Mouse (Mus musculus) lung, adult 2 months (tissue): ENCODE data around the gene Sf3a1. TPM values are rescaled to one million over a fixed set of nuclear protein-coding genes. Genes with fewer than 3 reads are reported as not detected.
A peak's percentile ranks its signal among the peaks of the same experiment; 100 is the strongest.

Experiments used
- DNase-seq: peaks from one replicate; pipeline ENCODE4 v3.0.0; 2022
- H3K4me1 ChIP-seq: fragments of 200-500 bp; 2 replicates; pipeline ENCODE4 v1.6.1; 2011; ENCODE audit warnings: low read length; ENCODE audit not compliant: control insufficient read depth, insufficient read depth
- H3K4me3 ChIP-seq: fragments of 200-500 bp; replicated peaks from 2 replicates; pipeline ENCODE3; 2011; ENCODE audit warnings: low read depth, mild to moderate bottlenecking, control low read depth, low read length; ENCODE audit errors: extremely low read depth
- CTCF ChIP-seq: fragments of 200-500 bp; IDR thresholded peaks from 2 replicates; pipeline ENCODE4 v1.5.1; 2011; ENCODE audit warnings: mild to moderate bottlenecking, low read length, control low read depth; ENCODE audit not compliant: insufficient read depth
- POLR2A ChIP-seq: fragments of 200-500 bp; IDR thresholded peaks from 2 replicates; pipeline ENCODE4 v1.6.1; 2011; ENCODE audit warnings: low read depth, mild to moderate bottlenecking, control low read depth, low read length, borderline replicate concordance; ENCODE audit errors: extremely low read depth
- WGBS: fragments of 180-500 bp; shearing (Covaris S2); methylation state at CpG from one replicate; pipeline ENCODE4 v1.1.7; 2018; 5-methylcytosine and 5-hydroxymethylcytosine counted together
- polyA plus RNA-seq: library from polyadenylated mRNA; depleted of rRNA; stranded (reverse); fragments of >200 nt; gene quantifications from 2 replicates; pipeline ENCODE4 v1.2.3, GENCODE M21; 2012

The Sf3a1 gene
- polyA plus RNA-seq, 1 experiment, result 27.0 TPM

- Histone ChIP-seq H3K4me3 (no peak overlapping the region), H3K4me1 (peaks cover 14% of the 10 kb centered on the region)
- WGBS, result 52% methylated on average over 6 of the region's 6 CpGs
- TF ChIP-seq CTCF, result no peak
- no peak for TF ChIP-seq POLR2A
- DNase-seq, result no peak
These were observed 25.8 kb upstream of the Sf3a1 start for GRCm38 (mm10) chr11:4134400-4134799.

- TF ChIP-seq CTCF (peak; percentile 69), POLR2A (peak; percentile 84; the same call in 1 of the 2 replicates)
- Histone ChIP-seq H3K4me1 (peaks cover 14% of the 10 kb centered on the region), H3K4me3 (peak within 1 kb of the TSS; percentile 80)
- peak; percentile 90 for DNase-seq
- 2% methylated on average over 65 of the region's 66 CpGs for WGBS
These were observed 24.9 kb upstream of the Sf3a1 start, which contains the start of gene Rnf215 for GRCm38 (mm10) chr11:4134986-4135935. TSS of gene Rnf215 (plus strand) at chr11:4135202.

- H3K4me1 ChIP-seq, result peaks cover 15% of the 10 kb centered on the region
- 70% methylated on average over 2 of the region's 2 CpGs for WGBS
- TF ChIP-seq POLR2A (no peak), CTCF (no peak)
These were observed 21.2 kb upstream of the Sf3a1 start for GRCm38 (mm10) chr11:4138964-4139363.

GRCm38 (mm10) chr11:4141505-4141904, 18.6 kb upstream of the Sf3a1 start:
- no peak for DNase-seq
- TF ChIP-seq CTCF (no peak), POLR2A (no peak)
- Histone ChIP-seq H3K4me1 (peaks cover 8% of the 10 kb centered on the region; the same call in 1 of the 2 replicates), H3K4me3 (no peak overlapping the region)

More at GRCm38 (mm10) chr11:4138964-4139363, 21.2 kb upstream of the Sf3a1 start:
- H3K4me3 ChIP-seq, result no peak overlapping the region
- DNase-seq, result no peak

- DNase-seq, result no peak
- 79% methylated on average over 4 of the region's 4 CpGs for WGBS
- TF ChIP-seq POLR2A (no peak), CTCF (no peak)
- no peak overlapping the region for H3K4me3 ChIP-seq
- peaks cover 2% of the 10 kb centered on the region; the same call in 1 of the 2 replicates for H3K4me1 ChIP-seq
These were observed 17.8 kb upstream of the Sf3a1 start for GRCm38 (mm10) chr11:4142352-4142751.

- whole genome bisulfite sequencing, result 87% methylated on average over 21 of the region's 21 CpGs
- no peak for TF ChIP-seq CTCF
- no peak for TF ChIP-seq POLR2A
- Histone ChIP-seq H3K4me3 (no peak overlapping the region), H3K4me1 (peaks cover 8% of the 10 kb centered on the region)
- no peak for DNase-seq
These were observed 16.7 kb upstream of the Sf3a1 start for GRCm38 (mm10) chr11:4143281-4144062.

- Histone ChIP-seq H3K4me1 (peaks cover 10% of the 10 kb centered on the region), H3K4me3 (no peak overlapping the region)
- 75% methylated on average over 6 of the region's 6 CpGs for WGBS
- DNase-seq, result no peak
- TF ChIP-seq POLR2A, result no peak
- no peak for TF ChIP-seq CTCF
These were observed 13.8 kb upstream of the Sf3a1 start for GRCm38 (mm10) chr11:4146381-4146780.

GRCm38 (mm10) chr11:4147098-4147497, 13.1 kb upstream of the Sf3a1 start:
- Histone ChIP-seq H3K4me3 (no peak overlapping the region), H3K4me1 (peaks cover 10% of the 10 kb centered on the region)
- WGBS, result 78% methylated on average over 10 of the region's 10 CpGs
- no peak for DNase-seq
- no peak for TF ChIP-seq POLR2A
- no peak for TF ChIP-seq CTCF

GRCm38 (mm10) chr11:4148120-4148519, 12.0 kb upstream of the Sf3a1 start:
- 69% methylated on average over 5 of the region's 5 CpGs for WGBS
- TF ChIP-seq CTCF, result no peak
- peak; percentile 31; the same call in 1 of the 2 replicates for TF ChIP-seq POLR2A
- Histone ChIP-seq H3K4me3 (no peak overlapping the region), H3K4me1 (peaks cover 8% of the 10 kb centered on the region)
- DNase-seq, result no peak
